Mouse (Mus musculus) myocyte (in vitro differentiated cells): ENCODE results near the gene 2510009E07Rik.

Source experiments
- MYOD1 ChIP-seq, 3 experiments: IDR thresholded peaks; one replicate each; pipeline ENCODE4 v1.6.1; 2011; ENCODE audit warnings: control low read depth in 2 of 3, low read depth in 2 of 3, mild to moderate bottlenecking in 2 of 3, moderate library complexity in 1 of 3; ENCODE audit not compliant: insufficient read length in 2 of 3, control insufficient read depth in 1 of 3
- MYOG ChIP-seq, 3 experiments: IDR thresholded peaks; one replicate each; pipeline ENCODE4 v1.6.1; 2011; ENCODE audit warnings: control low read depth in 2 of 3, low read depth in 2 of 3, mild to moderate bottlenecking in 2 of 3; ENCODE audit not compliant: insufficient read length in 2 of 3, control insufficient read depth in 1 of 3, insufficient read depth in 1 of 3
- POLR2A ChIP-seq: IDR thresholded peaks from one replicate; pipeline ENCODE4 v1.6.1; 2011; ENCODE audit warnings: low read depth, mild to moderate bottlenecking, control low read depth, moderate library complexity; ENCODE audit not compliant: insufficient read length
- SRF ChIP-seq: IDR thresholded peaks from one replicate; pipeline ENCODE4 v1.6.1; 2011; ENCODE audit warnings: low read depth; ENCODE audit not compliant: control insufficient read depth, insufficient read length

- TF ChIP-seq MYOD1 (IDR thresholded peaks at IDR 0.05; ENCODE audit: control insufficient read depth in 1 of 3, insufficient read length in 2 of 3, low read depth in 2 of 3) (no peak), POLR2A (no peak), MYOG (IDR thresholded peaks at IDR 0.05; ENCODE audit: control insufficient read depth in 1 of 3, insufficient read depth in 1 of 3, insufficient read length in 2 of 3, low read depth in 2 of 3) (no peak), SRF (no peak)
Observed at GRCm38 (mm10) chr16:21653151-21653550, 41.3 kb downstream of the 2510009E07Rik start.
